Mouse (Mus musculus): ENCODE results near the gene Tmem151b.

DNA sequence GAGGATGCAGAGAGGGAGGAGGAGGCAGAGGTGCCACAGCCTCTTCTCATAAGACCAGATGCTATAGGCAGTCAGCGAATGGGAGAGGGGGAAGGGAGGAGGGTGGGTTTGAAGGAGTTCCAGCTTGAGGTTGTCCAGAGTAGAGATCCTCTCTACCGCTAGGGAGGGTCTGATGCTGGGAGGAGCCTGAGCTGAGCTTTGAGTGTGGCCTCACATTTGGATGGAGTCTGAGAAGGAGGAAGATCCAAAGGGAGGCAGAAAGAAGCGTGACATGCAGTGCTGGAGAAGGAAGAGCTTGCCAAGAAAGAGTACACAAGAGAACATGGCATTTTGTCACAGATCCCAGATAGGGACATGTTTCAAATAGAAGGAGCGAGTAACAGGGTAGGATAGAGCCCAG, 11.1 kb downstream of the Tmem151b start:
- TF ChIP-seq CTCF (IDR thresholded peaks at IDR 0.05; ENCODE audit: control insufficient read depth, insufficient read depth, insufficient replicate concordance, low read depth, low read length): no peak
- TF ChIP-seq POLR2A (IDR thresholded peaks at IDR 0.05; ENCODE audit: control insufficient read depth, low read depth, low read length): no peak
